Mouse (Mus musculus): ENCODE results near the gene Nwd2. TPM values are rescaled to one million over a fixed set of nuclear protein-coding genes. Genes with fewer than 3 reads are reported as not detected.
A peak's percentile ranks its signal among the peaks of the same experiment; 100 is the strongest.

Nwd2 gene
- polyA plus RNA-seq, 1 experiment from 2014 or later: 0.11 TPM

GRCm38 (mm10) chr5:63819519-63819918 is 170.6 kb downstream of the Nwd2 start:
- Histone ChIP-seq H3K27me3 (ENCODE audit: insufficient read depth, low read length) (no peaks in the 10 kb centered on the region), H3K27ac (ENCODE audit: low read depth) (peak overlapping the region; percentile 25; the same call in 1 of the 2 replicates), H3K36me3 (ENCODE audit: insufficient read depth) (no peaks in the 10 kb centered on the region), H3K4me1 (ENCODE audit: insufficient read depth) (0 out of 2 replicates have a peak, but pooled peaks cover 4% of the 10 kb centered on the region), H3K4me3 (ENCODE audit: low read depth, low read length) (no peak overlapping the region), H3K9ac (no peak overlapping the region), H3K9me3 (ENCODE audit: low read depth, low read length) (no peaks in the 10 kb centered on the region), H3K4me2 (no peak overlapping the region)
- DNase-seq (peak; percentile 36), ATAC-seq (ENCODE audit: insufficient read depth) (peak; percentile 78)
- no peak for TF ChIP-seq CTCF (IDR thresholded peaks at IDR 0.05; ENCODE audit: low read depth)
- WGBS: 41% methylated on average over 6 of the region's 6 CpGs

- H3K4me2 ChIP-seq: no peak overlapping the region
- H3K27me3 ChIP-seq (ENCODE audit: insufficient read depth, low read length): no peaks in the 10 kb centered on the region
- ATAC-seq (ENCODE audit: insufficient read depth) (no peak), DNase-seq (no peak)
- no peak overlapping the region for H3K9ac ChIP-seq
- 0 out of 2 replicates have a peak, but pooled peaks cover 4% of the 10 kb centered on the region for H3K4me1 ChIP-seq (ENCODE audit: insufficient read depth)
- H3K9me3 ChIP-seq (ENCODE audit: low read depth, low read length): no peaks in the 10 kb centered on the region
- peak overlapping the region; percentile 67 for H3K27ac ChIP-seq (ENCODE audit: low read depth)
- WGBS: 83% methylated on average over 5 of the region's 5 CpGs
- no peak for TF ChIP-seq CTCF (IDR thresholded peaks at IDR 0.05; ENCODE audit: low read depth)
- no peaks in the 10 kb centered on the region for H3K36me3 ChIP-seq (ENCODE audit: insufficient read depth)
- no peak overlapping the region for H3K4me3 ChIP-seq (ENCODE audit: low read depth, low read length)
Observed at GRCm38 (mm10) chr5:63821176-63821575, 172.3 kb downstream of the Nwd2 start.

GRCm38 (mm10) chr5:63821860-63822259 is 173.0 kb downstream of the Nwd2 start:
- no peaks in the 10 kb centered on the region for H3K9me3 ChIP-seq (ENCODE audit: low read depth, low read length)
- DNase-seq: peak; percentile 33

GRCm38 (mm10) chr5:63823362-63824332 is 174.7 kb downstream of the Nwd2 start:
- H3K36me3 ChIP-seq (ENCODE audit: insufficient read depth): no peaks in the 10 kb centered on the region
- ATAC-seq (ENCODE audit: insufficient read depth) (no peak), DNase-seq (peak; percentile 60)
- no peak overlapping the region; the same call in 1 of the 2 replicates for H3K4me2 ChIP-seq
- 54% methylated on average over 10 of the region's 10 CpGs for WGBS
- TF ChIP-seq CTCF (IDR thresholded peaks at IDR 0.05; ENCODE audit: low read depth): no peak
- no peak overlapping the region for H3K4me3 ChIP-seq (ENCODE audit: low read depth, low read length)
- H3K9me3 ChIP-seq (ENCODE audit: low read depth, low read length): no peaks in the 10 kb centered on the region
- H3K4me1 ChIP-seq (ENCODE audit: insufficient read depth): peaks cover 12% of the 10 kb centered on the region; the same call in 1 of the 2 replicates
- no peak overlapping the region for H3K9ac ChIP-seq
- H3K27ac ChIP-seq (ENCODE audit: low read depth): peak overlapping the region; percentile 18; the same call in 1 of the 2 replicates
- H3K27me3 ChIP-seq (ENCODE audit: insufficient read depth, low read length): no peaks in the 10 kb centered on the region

More at GRCm38 (mm10) chr5:63821860-63822259, 173.0 kb downstream of the Nwd2 start:
- WGBS: 26% methylated on average over 8 of the region's 8 CpGs
- no peak overlapping the region for H3K4me2 ChIP-seq
- TF ChIP-seq CTCF (IDR thresholded peaks at IDR 0.05; ENCODE audit: low read depth): no peak
- ATAC-seq (ENCODE audit: insufficient read depth): peak; percentile 10; the same call in 1 of the 2 replicates
- H3K27me3 ChIP-seq (ENCODE audit: insufficient read depth, low read length): no peaks in the 10 kb centered on the region
- H3K9ac ChIP-seq: no peak overlapping the region
- H3K36me3 ChIP-seq (ENCODE audit: insufficient read depth): no peaks in the 10 kb centered on the region
- 0 out of 2 replicates have a peak, but pooled peaks cover 4% of the 10 kb centered on the region for H3K4me1 ChIP-seq (ENCODE audit: insufficient read depth)
- H3K27ac ChIP-seq (ENCODE audit: low read depth): peak overlapping the region; percentile 67
- no peak overlapping the region for H3K4me3 ChIP-seq (ENCODE audit: low read depth, low read length)

- no peak overlapping the region for H3K9ac ChIP-seq
- no peaks in the 10 kb centered on the region for H3K9me3 ChIP-seq (ENCODE audit: low read depth, low read length)
- DNase-seq (no peak), ATAC-seq (ENCODE audit: insufficient read depth) (no peak)
- H3K4me3 ChIP-seq (ENCODE audit: low read depth, low read length): no peak overlapping the region
- H3K4me2 ChIP-seq: no peak overlapping the region
- 67% methylated on average over 8 of the region's 8 CpGs for WGBS
- no peak for TF ChIP-seq CTCF (IDR thresholded peaks at IDR 0.05; ENCODE audit: low read depth)
- H3K36me3 ChIP-seq (ENCODE audit: insufficient read depth): no peaks in the 10 kb centered on the region
- H3K27me3 ChIP-seq (ENCODE audit: insufficient read depth, low read length): no peaks in the 10 kb centered on the region
- peaks cover 15% of the 10 kb centered on the region; the same call in 1 of the 2 replicates for H3K4me1 ChIP-seq (ENCODE audit: insufficient read depth)
- peak overlapping the region; percentile 30; the same call in 1 of the 2 replicates for H3K27ac ChIP-seq (ENCODE audit: low read depth)
Observed at GRCm38 (mm10) chr5:63824599-63825350, 175.9 kb downstream of the Nwd2 start.

- Histone ChIP-seq H3K4me2 (0 out of 2 replicates have a peak overlapping the region, but pooled peaks have one; percentile 20), H3K9ac (no peak overlapping the region), H3K4me3 (ENCODE audit: low read depth, low read length) (no peak overlapping the region), H3K9me3 (ENCODE audit: low read depth, low read length) (no peaks in the 10 kb centered on the region), H3K27ac (ENCODE audit: low read depth) (peak overlapping the region; percentile 55), H3K27me3 (ENCODE audit: insufficient read depth, low read length) (no peaks in the 10 kb centered on the region), H3K36me3 (ENCODE audit: insufficient read depth) (no peaks in the 10 kb centered on the region), H3K4me1 (ENCODE audit: insufficient read depth) (peaks cover 15% of the 10 kb centered on the region; the same call in 1 of the 2 replicates)
- ATAC-seq (ENCODE audit: insufficient read depth) (no peak), DNase-seq (peak; percentile 3)
- WGBS: 52% methylated on average over 5 of the region's 5 CpGs
- TF ChIP-seq CTCF (IDR thresholded peaks at IDR 0.05; ENCODE audit: low read depth): no peak
Observed at GRCm38 (mm10) chr5:63825881-63826280, 177.0 kb downstream of the Nwd2 start.
